Mouse (Mus musculus) kidney, embryonic 14.5 days (tissue): ENCODE data around the gene Sema3d. TPM values are rescaled to one million over a fixed set of nuclear protein-coding genes. Genes with fewer than 3 reads are reported as not detected.

Experiments used
- ATAC-seq: fragments of 200-750 bp; cut with Nextera tagmentation; 2 replicates; pipeline ENCODE4 v1.8.0; 2017; ENCODE audit warnings: moderate number of reproducible peaks, mild to moderate bottlenecking, moderate TSS enrichment, moderate library complexity; ENCODE audit not compliant: low FRiP score, low TSS enrichment
- H3K27ac ChIP-seq: fragments of 300-500 bp; sonication (generic); 2 replicates; pipeline ENCODE4 v1.5.1; 2014; ENCODE audit warnings: low read depth, mild to moderate bottlenecking, low read length, moderate library complexity, mixed read lengths
- H3K27me3 ChIP-seq: fragments of 300-500 bp; sonication (generic); 2 replicates; pipeline ENCODE4 v1.6.1; 2014; ENCODE audit warnings: mild to moderate bottlenecking, low read length; ENCODE audit not compliant: control insufficient read depth, insufficient read depth
- H3K36me3 ChIP-seq: fragments of 300-500 bp; sonication (generic); 2 replicates; pipeline ENCODE4 v1.6.1; 2014; ENCODE audit warnings: low read length, mixed read lengths; ENCODE audit not compliant: control insufficient read depth, insufficient read depth
- H3K4me1 ChIP-seq: fragments of 300-500 bp; sonication (generic); 2 replicates; pipeline ENCODE4 v1.6.1; 2014; ENCODE audit warnings: low read length, mixed read lengths; ENCODE audit not compliant: control insufficient read depth, insufficient read depth
- H3K4me2 ChIP-seq: fragments of 300-500 bp; sonication (generic); replicated peaks from 2 replicates; pipeline ENCODE4 v1.6.1; 2014; ENCODE audit warnings: low read depth, mild to moderate bottlenecking, low read length
- H3K4me3 ChIP-seq: fragments of 300-500 bp; sonication (generic); 2 replicates; pipeline ENCODE4 v1.5.1; 2014; ENCODE audit warnings: mild to moderate bottlenecking, low read length
- H3K9ac ChIP-seq: fragments of 300-500 bp; sonication (generic); 2 replicates; pipeline ENCODE4 v1.6.1; 2014; ENCODE audit warnings: low read depth, mild to moderate bottlenecking, low read length, moderate library complexity
- H3K9me3 ChIP-seq: fragments of 300-500 bp; sonication (generic); 2 replicates; pipeline ENCODE4 v1.6.1; 2016; ENCODE audit warnings: low read length; ENCODE audit not compliant: control insufficient read depth
- WGBS: fragments of 180-500 bp; shearing (Covaris S2); extraction: QIAGEN DNeasy Blood & Tissue Kit; methylation state at CpG from one replicate; pipeline ENCODE4 v1.1.7; 2014; 5-methylcytosine and 5-hydroxymethylcytosine counted together
- polyA plus RNA-seq: library from polyadenylated mRNA; unstranded; fragments of >200 nt; fragmentation: Nextera tagmentation; extraction: Ambion mirVana; gene quantifications from 2 replicates; pipeline ENCODE4 v1.2.1, GENCODE M21; 2014

Gene Sema3d
- polyA plus RNA-seq, 1 experiment from 2014 or later = 29.7 TPM

GRCm38 (mm10) chr5:12637763-12638468 is 254.7 kb downstream of the Sema3d start:
- no peak overlapping the region for H3K9ac ChIP-seq
- H3K4me2 ChIP-seq = no peak overlapping the region
- no peaks in the 10 kb centered on the region for H3K9me3 ChIP-seq
- H3K27ac ChIP-seq = no peak overlapping the region
- H3K4me3 ChIP-seq = no peak overlapping the region
- WGBS = 72% methylated on average over 7 of the region's 7 CpGs
- no peaks in the 10 kb centered on the region for H3K27me3 ChIP-seq
- ATAC-seq = no peak
- H3K4me1 ChIP-seq = no peaks in the 10 kb centered on the region
- H3K36me3 ChIP-seq = no peaks in the 10 kb centered on the region
